Mouse (Mus musculus) embryonic fibroblast, embryonic 13.5 days (primary cell): ENCODE data around the gene Aurkc. TPM values are rescaled to one million over a fixed set of nuclear protein-coding genes. Genes with fewer than 3 reads are reported as not detected.
"Not testable (repeated sequence)": the region's sequence is repeated elsewhere in the genome, so short reads cannot be mapped to it uniquely, and the experiment has no call there.

Source experiments
- H3K27ac ChIP-seq: 2 replicates; pipeline ENCODE4 v1.5.1; 2012; ENCODE audit warnings: low read length, control low read depth, inconsistent platforms; ENCODE audit not compliant: insufficient read depth
- H3K4me1 ChIP-seq: 2 replicates; pipeline ENCODE4 v1.6.1; 2011; ENCODE audit warnings: low read length; ENCODE audit not compliant: control insufficient read depth, insufficient read depth
- H3K4me3 ChIP-seq: 2 replicates; pipeline ENCODE4 v1.5.1; 2011; ENCODE audit warnings: mild to moderate bottlenecking, control low read depth, low read length; ENCODE audit not compliant: insufficient read depth
- CTCF ChIP-seq: IDR thresholded peaks from 2 replicates; pipeline ENCODE4 v1.5.1; 2011; ENCODE audit warnings: mild to moderate bottlenecking, control low read depth, low read length, moderate library complexity, borderline replicate concordance; ENCODE audit not compliant: insufficient read depth
- POLR2A ChIP-seq: IDR thresholded peaks from 2 replicates; pipeline ENCODE4 v1.6.1; 2011; ENCODE audit warnings: low read depth, mild to moderate bottlenecking, control low read depth, low read length, moderate library complexity
- polyA plus RNA-seq: library from polyadenylated mRNA; stranded (reverse); fragments of >200 nt; gene quantifications from 2 replicates; pipeline ENCODE4 v1.2.4, GENCODE M21; 2011; ENCODE audit warnings: low read depth; ENCODE audit not compliant: missing spikeins, insufficient read length

The Aurkc gene
- polyA plus RNA-seq: not detected in 2 replicates

DNA sequence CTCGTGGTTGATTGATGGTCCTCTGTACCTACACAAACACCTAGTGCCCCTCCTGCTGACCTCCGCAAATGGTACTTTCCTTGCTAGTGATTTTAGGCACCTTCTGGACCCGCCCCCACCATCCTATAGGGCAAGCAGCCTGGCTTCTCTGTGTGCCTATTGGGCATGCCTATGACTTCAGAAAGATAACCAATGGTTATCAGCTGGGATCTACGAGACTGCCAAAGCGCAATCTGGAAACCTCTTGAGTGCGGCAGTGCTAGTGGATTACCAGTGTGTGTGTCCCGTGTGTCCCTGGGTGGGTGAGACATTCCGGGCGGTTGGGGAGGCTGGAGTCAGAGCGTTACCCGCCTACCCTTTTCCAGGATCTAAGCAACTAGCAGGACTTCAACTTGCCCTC lies at the start of gene Aurkc:
Gene Aurkc, plus strand, starts transcription at position 50 of the 400 bp plus-strand sequence.
- not testable (repeated sequence) for H3K4me1 ChIP-seq, H3K4me3 ChIP-seq, H3K27ac ChIP-seq

DNA sequence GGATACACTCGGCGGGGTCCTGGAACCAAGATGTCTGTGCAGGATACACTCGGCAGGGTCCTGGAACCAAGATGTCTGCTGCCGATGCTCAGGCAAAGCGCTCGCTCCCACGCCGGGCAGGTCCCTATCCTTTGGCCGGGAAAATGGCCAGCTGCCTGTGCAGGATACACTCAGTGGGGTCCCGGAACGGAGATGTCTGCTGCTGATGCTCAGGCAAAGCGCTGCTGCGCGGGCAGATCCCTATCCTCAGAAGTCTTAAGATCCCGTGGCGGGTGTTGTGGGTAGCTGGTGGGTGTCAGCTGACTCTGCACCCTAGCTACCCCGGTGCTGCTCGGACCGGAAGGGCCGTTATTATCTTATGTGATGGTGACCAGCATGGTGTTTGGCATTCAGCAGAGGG lies 47.0 kb upstream of the Aurkc start:
- H3K27ac ChIP-seq, H3K4me3 ChIP-seq, H3K4me1 ChIP-seq: not testable (repeated sequence)

DNA sequence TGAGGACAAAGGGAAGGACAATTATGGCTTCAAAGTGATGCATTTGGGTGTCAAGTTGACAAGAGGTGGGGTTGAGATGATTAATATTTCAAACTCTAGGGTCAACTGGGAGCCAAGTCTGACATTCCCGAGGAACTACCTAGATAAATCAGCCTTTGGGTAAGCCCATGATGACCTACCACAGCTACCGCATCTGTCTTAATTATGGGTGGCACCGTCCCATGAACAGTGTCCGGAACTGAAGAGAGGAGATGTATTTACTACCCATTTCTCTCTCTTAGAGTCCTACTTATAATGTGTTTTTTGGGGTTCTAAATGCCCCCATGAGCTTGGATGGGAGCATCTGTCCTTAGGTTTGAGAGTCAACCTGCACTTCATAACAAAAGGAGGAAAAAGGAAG lies 38.5 kb upstream of the Aurkc start:
- TF ChIP-seq CTCF (no peak), POLR2A (no peak)
- Histone ChIP-seq H3K4me3 (no peak overlapping the region), H3K27ac (no peak overlapping the region), H3K4me1 (no peaks in the 10 kb centered on the region)

DNA sequence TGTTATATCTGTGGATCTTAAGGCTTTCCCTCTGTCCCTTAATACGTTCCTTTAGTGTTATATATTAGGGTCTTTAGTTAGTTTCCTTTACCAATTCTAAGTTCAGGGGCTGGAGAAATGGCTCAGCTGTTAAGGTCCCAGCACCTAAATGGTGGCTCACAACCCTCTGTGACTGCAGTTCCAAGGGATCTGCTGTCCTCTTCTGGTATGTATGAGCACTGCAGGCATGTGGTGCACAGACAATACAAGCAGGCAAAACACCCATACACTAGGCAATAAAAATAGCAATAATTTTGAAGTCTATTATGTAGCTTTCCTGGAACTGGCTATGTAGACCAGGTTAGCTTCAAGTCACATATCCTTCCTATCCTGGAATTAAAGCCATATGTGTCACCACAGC lies 36.5 kb upstream of the Aurkc start:
- TF ChIP-seq POLR2A (no peak), CTCF (no peak)
- no peaks in the 10 kb centered on the region for H3K4me1 ChIP-seq
- H3K4me3 ChIP-seq: no peak overlapping the region
- H3K27ac ChIP-seq: no peak overlapping the region

DNA sequence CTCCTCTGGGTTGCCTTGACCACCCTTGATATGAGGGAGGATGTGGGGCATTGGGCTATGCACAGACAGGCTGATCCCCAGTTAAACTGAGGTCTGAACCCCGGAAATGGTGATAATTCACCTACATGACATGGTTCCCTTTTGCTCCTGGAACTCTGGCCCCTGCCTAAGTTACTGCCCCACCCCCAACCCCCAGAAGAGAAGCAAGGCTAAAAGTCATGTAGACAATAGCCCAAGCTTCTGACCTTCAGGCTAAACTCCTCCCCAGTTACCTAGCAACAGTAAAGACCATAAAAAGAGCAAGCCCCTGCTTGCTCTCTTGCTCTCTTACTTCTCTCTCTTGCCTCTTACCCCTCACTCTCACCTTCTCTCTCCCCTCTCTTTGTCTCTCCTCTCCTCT lies 21.5 kb upstream of the Aurkc start:
- H3K27ac ChIP-seq: no peak overlapping the region
- H3K4me1 ChIP-seq: no peaks in the 10 kb centered on the region
- no peak overlapping the region for H3K4me3 ChIP-seq
- TF ChIP-seq POLR2A: no peak
- TF ChIP-seq CTCF: no peak

DNA sequence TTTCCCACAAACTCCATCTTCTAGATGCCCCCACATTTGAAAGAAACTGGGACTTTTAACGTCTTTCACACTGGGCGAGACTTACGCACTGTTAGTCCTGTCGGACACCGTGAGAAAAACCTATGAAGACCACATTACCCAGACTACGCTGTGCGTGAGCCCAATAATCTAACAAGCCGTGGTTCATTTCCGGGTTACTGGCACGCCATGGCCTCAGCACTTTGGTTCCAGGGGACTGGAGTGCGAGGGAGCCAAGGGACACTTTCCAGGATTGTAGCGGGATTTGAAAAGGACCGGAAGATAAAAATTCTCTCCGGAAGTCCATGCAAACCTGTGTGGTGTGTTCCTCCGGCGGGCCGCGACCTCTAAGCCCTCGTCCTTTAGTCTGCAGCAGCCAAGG lies 18.2 kb upstream of the Aurkc start:
- Histone ChIP-seq H3K4me3 (no peak overlapping the region), H3K27ac (no peak overlapping the region), H3K4me1 (no peaks in the 10 kb centered on the region)
- TF ChIP-seq POLR2A: no peak
- no peak for TF ChIP-seq CTCF

DNA sequence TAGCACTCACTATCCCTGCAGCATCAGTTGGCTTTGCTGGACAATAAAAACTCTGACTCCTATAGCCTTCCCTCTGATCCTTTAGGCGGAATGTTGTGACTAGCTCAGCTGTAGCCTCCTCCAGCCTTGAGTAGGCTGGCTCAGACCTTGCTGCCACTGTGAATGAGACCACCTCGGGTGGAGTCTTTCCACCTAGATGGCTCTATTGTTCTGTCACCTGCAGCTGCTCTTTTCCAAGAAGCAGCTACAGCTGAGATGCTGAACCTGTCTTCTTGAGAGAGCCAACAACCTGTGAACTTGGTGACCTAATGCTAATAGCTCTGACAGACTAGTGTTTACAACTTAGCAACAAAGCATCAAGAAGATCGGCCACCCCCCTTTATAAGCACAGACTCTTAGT lies 3.8 kb downstream of the Aurkc start:
- H3K4me3 ChIP-seq, H3K4me1 ChIP-seq, H3K27ac ChIP-seq: not testable (repeated sequence)

DNA sequence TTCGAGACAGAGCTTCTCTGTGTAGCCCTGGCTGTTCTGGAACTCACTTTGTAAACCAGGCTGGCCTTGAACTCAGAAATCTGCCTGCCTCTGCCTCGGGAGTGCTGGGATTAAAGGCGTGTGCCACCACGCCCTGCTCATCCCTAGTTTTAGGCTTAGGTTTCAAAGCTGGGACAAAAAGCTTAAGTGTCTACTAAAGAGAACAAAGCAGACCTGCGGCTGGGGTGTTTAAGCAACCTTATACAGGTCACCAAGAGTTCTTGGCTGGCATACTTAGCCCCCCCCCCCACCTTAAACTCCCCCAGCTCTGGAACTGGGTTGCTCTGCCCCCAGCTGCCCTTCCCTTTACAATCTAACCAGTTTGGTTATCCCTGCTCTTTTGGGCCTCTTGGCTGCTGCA lies 10.3 kb downstream of the Aurkc start:
- not testable (repeated sequence) for H3K27ac ChIP-seq, H3K4me3 ChIP-seq, H3K4me1 ChIP-seq

DNA sequence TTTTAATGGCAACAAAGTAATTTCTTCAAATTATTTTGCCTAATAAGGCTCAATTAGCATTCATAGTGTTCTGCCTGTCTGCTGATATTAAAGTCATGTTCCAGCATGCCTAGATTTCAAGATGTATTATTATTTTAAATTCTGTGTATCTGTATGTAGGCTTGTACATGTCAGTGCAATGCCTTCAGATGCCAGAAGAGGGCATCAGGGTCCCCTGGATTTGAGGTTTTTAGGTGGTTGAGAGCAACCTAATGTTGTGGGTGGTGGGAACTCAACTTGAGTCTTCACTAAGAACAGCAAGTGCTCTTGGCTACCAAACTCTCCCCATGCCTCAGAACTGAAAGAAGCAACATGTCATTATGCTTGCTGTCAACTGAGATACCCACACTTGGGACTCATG lies 32.3 kb downstream of the Aurkc start:
- Histone ChIP-seq H3K4me3 (no peak overlapping the region), H3K4me1 (no peaks in the 10 kb centered on the region), H3K27ac (no peak overlapping the region)
- TF ChIP-seq POLR2A (no peak), CTCF (no peak)

DNA sequence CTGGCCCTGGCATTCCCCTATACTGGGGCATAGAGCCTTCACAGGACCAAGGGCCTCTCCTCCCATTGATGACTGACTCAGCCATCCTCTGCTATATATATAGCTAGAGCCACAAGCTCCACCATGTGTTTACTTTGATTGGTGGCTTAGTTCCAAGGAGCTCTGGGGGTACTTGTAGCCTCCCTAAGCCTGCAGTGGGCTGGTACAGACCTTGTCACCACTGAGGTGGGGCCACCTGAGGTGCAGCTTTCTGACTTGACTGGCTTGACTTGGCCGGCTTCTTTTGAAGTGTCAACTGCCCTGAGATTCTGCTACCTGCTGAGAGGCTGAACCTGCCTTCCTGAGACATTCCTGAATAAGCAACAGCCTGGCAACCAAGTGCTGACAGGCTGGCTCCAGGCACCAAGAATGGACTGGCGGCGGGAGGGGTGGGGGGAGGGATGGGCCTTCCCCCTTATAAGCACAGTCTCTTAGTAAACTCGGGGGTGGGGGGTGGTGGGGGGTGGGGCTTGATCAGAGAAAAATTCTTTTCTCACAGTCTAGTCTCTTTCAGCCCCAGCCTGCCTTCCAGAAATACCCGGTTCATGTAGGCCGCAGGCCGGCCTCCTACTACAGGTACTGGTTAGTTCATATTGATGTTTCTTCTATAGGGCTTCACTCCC lies 54.7 kb downstream of the Aurkc start:
- not testable (repeated sequence) for H3K27ac ChIP-seq, H3K4me3 ChIP-seq, H3K4me1 ChIP-seq

Other genes with a start within 250 kb of the Aurkc start
- 8.9 and 9.2 TPM in 2 replicates for gene Zfp954, start 126.2 kb downstream of the Aurkc start, polyA plus RNA-seq
- gene Zfp773, start 141.5 kb downstream of the Aurkc start, polyA plus RNA-seq: 0.13 and 0.26 TPM in 2 replicates
- 2.0 and 2.6 TPM in 2 replicates for gene Zfp418, start 176.0 kb downstream of the Aurkc start, polyA plus RNA-seq
- 3.6 and 4.0 TPM in 2 replicates for gene Zfp772, start 214.7 kb downstream of the Aurkc start, polyA plus RNA-seq